Mouse (Mus musculus) kidney, adult 9 months (tissue): ENCODE results near the gene Gm30083.

Experiments used
- DNase-seq: peaks from one replicate; pipeline ENCODE4 v3.0.0; 2022

The Gm30083 gene

GRCm38 (mm10) chr14:33958841-33959240, 56.1 kb downstream of the Gm30083 start:
- no peak for DNase-seq

- no peak for DNase-seq
These were observed 56.8 kb downstream of the Gm30083 start for GRCm38 (mm10) chr14:33958186-33958585.

- DNase-seq: no peak
These were observed 58.9 kb downstream of the Gm30083 start for GRCm38 (mm10) chr14:33956055-33956454.

- no peak for DNase-seq
These were observed 61.2 kb downstream of the Gm30083 start, which contains the start of gene Rbp3 for GRCm38 (mm10) chr14:33953761-33954160. Gene Rbp3, plus strand, starts transcription at chr14:33954003.

DNA sequence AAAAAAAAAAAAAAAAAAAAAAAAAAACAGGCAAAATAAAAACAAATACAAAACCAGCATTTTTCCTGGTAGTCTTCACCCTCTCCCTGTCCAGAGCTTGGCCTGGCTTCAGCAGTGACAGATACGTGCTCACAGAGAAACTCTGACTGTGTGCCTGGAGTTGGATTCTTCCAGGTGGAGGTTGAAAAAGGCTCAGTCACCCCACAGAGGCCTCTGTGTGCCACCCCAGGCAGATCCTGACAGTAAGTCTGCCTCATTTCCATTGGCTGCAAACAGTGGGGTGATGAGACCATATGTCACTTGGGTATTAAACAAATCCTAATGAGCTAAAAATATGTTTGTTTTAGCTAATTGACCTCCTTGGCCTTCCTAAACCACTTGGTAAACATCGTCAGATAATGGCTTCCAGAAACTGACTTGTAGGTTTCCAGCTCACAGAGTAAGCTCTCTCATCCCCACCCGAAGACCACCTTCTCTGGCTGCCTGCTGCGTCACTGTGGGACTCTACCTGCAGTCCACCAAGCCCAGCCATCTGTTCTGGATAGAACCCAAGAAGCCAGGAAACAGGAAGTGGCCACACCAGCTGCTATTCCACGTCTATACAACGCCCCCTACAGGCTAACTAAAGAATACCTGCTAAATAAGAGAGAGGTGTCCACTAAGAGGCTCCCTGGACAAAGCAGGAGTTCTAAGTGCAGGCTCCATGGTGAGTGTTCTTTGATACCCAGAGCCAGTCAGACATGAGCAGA, 62.6 kb downstream of the Gm30083 start:
- no peak for DNase-seq

GRCm38 (mm10) chr14:33946125-33946524, 68.9 kb downstream of the Gm30083 start:
- DNase-seq: no peak

DNA sequence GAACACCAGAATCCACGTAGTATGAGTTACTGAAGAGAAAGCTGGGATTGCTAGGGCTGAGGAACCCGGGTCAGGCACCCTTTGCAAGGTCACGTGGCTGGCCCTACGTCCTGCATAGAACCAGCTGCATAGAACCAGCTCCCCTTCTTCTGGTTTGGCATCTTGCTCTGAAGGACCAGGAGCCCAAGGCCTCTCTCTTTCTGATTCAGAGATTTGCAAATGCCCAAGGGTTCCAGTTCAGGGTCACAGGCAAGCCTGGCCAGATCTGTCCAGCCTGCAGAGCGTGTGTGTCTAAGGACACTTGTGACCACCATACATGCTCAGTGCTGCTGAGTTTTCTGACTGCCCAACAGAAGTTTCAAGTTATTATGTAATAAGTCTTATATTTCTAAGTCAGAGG, 72.8 kb downstream of the Gm30083 start:
- no peak for DNase-seq

DNA sequence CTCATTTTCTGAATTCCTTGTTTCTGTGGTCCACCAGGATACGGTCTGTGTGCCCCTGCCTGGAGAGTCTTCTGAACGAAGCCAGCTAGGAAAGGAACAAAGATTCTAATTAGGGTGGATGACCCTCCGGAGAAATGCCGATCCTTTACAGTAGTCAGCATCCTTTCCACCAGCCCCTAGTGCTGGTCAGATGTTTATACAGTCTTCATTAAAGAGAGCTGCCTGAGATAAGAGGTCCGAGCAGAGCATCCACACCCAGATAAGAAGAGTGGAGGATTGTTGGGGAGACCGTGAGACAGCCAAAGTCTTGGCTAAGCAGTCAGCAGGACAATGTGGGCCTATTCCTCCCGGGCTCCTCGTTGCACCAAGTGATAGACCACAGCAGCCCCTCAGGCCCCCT, 74.2 kb downstream of the Gm30083 start, which contains the start of gene Gdf2:
Gene Gdf2 (plus strand): TSS at position 301 of the 400 bp plus-strand sequence.
- DNase-seq: no peak

DNA sequence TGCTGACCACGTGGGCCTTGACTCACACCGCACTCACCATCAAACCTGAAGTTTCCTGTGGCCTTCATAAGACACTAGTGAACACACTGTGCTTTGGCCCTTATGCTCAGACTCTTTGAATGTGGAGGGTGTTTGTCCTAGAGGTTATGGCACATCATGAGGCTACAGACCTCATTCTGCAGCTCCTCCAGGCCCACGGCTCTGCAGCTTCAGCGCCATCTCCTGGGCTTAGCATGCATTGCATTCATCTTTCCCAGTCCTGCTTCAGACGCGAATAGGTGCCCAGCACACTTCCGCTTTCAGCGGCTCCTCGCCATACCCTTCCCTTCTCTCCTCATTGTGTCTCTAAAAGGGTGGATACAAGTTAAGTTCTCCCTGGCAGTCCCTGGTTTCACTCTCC, 75.9 kb downstream of the Gm30083 start:
- peak; percentile 54 for DNase-seq
